In genomic region chr16:76786405-76787155, GRCm38 (mm10) we compare ENCODE assay signal across 9 mouse cellular contexts.
A peak's percentile ranks its signal among the peaks of the same experiment; 100 is the strongest.
DNase-seq lines count a peak whose midpoint lies in the region; ATAC-seq and TF ChIP-seq lines count a peak whose summit lies in the region.
"Had no signal": no experiment of that assay in that cellular context is flagged by ENCODE, and none has a peak within 500 bp of the region (broad histone marks: within the 10 kb centered on the region; RNA-seq: fewer than 3 reads in every experiment).

No protein-coding gene starts in this region.

- TF ChIP-seq CTCF in hindbrain, postnatal 0 days (IDR thresholded peaks at IDR 0.05; ENCODE audit: low read depth) = peak; percentile 65
- peak; percentile 40; the same call in 1 of the 2 replicates for TF ChIP-seq CTCF in brain, embryonic 14.5 days (IDR thresholded peaks at IDR 0.05; ENCODE audit: borderline replicate concordance, extremely low read depth, insufficient read depth, insufficient read length)

- no peak for TF ChIP-seq POLR2A in brain, embryonic 14.5 days (IDR thresholded peaks at IDR 0.05; ENCODE audit: borderline replicate concordance, extremely low read depth, insufficient read depth, insufficient read length, poor library complexity, severe bottlenecking)

- H3K4me1 ChIP-seq in hindbrain, postnatal 0 days (ENCODE audit: insufficient read depth, low read length) = no peaks in the 10 kb centered on the region
- no peaks in the 10 kb centered on the region for H3K4me1 ChIP-seq in hindbrain, embryonic 16.5 days (ENCODE audit: control insufficient read depth, insufficient read depth, low read depth, low read length)
- H3K4me1 ChIP-seq: limb, embryonic 12.5 days had no signal

- H3K9ac ChIP-seq in hindbrain, postnatal 0 days (replicated peaks; ENCODE audit: low read length) = no peak overlapping the region
- no peak overlapping the region for H3K9ac ChIP-seq in hindbrain, embryonic 16.5 days (ENCODE audit: low read depth, low read length)
- H3K9ac ChIP-seq: limb, embryonic 12.5 days had no signal

- peak; percentile 47 for DNase-seq in hindbrain, postnatal 0 days (ENCODE audit: low spot score)
- no peak for DNase-seq in brain, embryonic 14.5 days (ENCODE audit: low read depth)
- DNase-seq in frontal cortex, postnatal 36 days (ENCODE audit: low spot score in 2 of 2) = peak; percentile 6 to 21
- peak; percentile 50 for DNase-seq in large intestine, adult 2 months (ENCODE audit: low read depth, low spot score)
- peak; percentile 58 for DNase-seq in naive thymus-derived CD4-positive, alpha-beta T cell, adult 2 months (ENCODE audit: low read depth)
- peak; percentile 57 for DNase-seq in urinary bladder, postnatal 25 days (ENCODE audit: low spot score)

- ATAC-seq in hindbrain, postnatal 0 days = no peak
- no peak for ATAC-seq in hindbrain, embryonic 16.5 days
- peak; percentile 83 for ATAC-seq in CD4-positive, CD25-positive, alpha-beta regulatory T cell, adult 4 months

- no peak overlapping the region for H3K4me2 ChIP-seq in hindbrain, postnatal 0 days (ENCODE audit: low read depth, low read length)
- H3K4me2 ChIP-seq in hindbrain, embryonic 16.5 days (ENCODE audit: low read length) = no peak overlapping the region
- H3K4me2 ChIP-seq: limb, embryonic 12.5 days had no signal

- H3K27ac ChIP-seq in hindbrain, postnatal 0 days = no peak overlapping the region
- no peak overlapping the region for H3K27ac ChIP-seq in hindbrain, embryonic 16.5 days (ENCODE audit: low read depth, low read length)
- H3K27ac ChIP-seq: limb, embryonic 12.5 days had no signal

- no peaks in the 10 kb centered on the region for H3K36me3 ChIP-seq in hindbrain, postnatal 0 days (ENCODE audit: insufficient read depth, low read length)
- no peaks in the 10 kb centered on the region for H3K36me3 ChIP-seq in hindbrain, embryonic 16.5 days (ENCODE audit: control insufficient read depth, insufficient read depth, low read length)
- H3K36me3 ChIP-seq: limb, embryonic 12.5 days had no signal

- no peaks in the 10 kb centered on the region for H3K9me3 ChIP-seq in hindbrain, postnatal 0 days (ENCODE audit: low read length)
- H3K9me3 ChIP-seq in hindbrain, embryonic 16.5 days (ENCODE audit: control insufficient read depth, low read length) = no peaks in the 10 kb centered on the region
- H3K9me3 ChIP-seq: limb, embryonic 12.5 days had no signal

- H3K4me3 ChIP-seq in hindbrain, postnatal 0 days (ENCODE audit: low read length) = no peak overlapping the region
- H3K4me3 ChIP-seq in hindbrain, embryonic 16.5 days (ENCODE audit: low read length) = no peak overlapping the region
- H3K4me3 ChIP-seq: limb, embryonic 12.5 days had no signal

- no peaks in the 10 kb centered on the region for H3K27me3 ChIP-seq in hindbrain, postnatal 0 days (ENCODE audit: insufficient read depth, low read length)
- H3K27me3 ChIP-seq in hindbrain, embryonic 16.5 days (replicated peaks; ENCODE audit: control insufficient read depth, insufficient read depth, low read length) = no peaks in the 10 kb centered on the region
- H3K27me3 ChIP-seq: limb, embryonic 12.5 days had no signal

- 79% methylated on average over 6 of the region's 6 CpGs for WGBS in hindbrain, postnatal 0 days
- WGBS in hindbrain, embryonic 16.5 days = 79% methylated on average over 6 of the region's 6 CpGs
- 68% methylated on average over 6 of the region's 6 CpGs for WGBS in large intestine, adult 2 months
